Mouse (Mus musculus) olfactory bulb, adult 2 months (tissue): Measurements from ENCODE around the gene Utp20.

Experiments used
- CTCF ChIP-seq: fragments of 200-500 bp; IDR thresholded peaks from 2 replicates; pipeline ENCODE4 v1.5.1; 2012; ENCODE audit warnings: low read depth, mild to moderate bottlenecking, low read length, moderate library complexity; ENCODE audit not compliant: insufficient read depth
- POLR2A ChIP-seq: fragments of 200-500 bp; IDR thresholded peaks from 2 replicates; pipeline ENCODE4 v1.6.1; 2012; ENCODE audit warnings: mild to moderate bottlenecking, low read depth, low read length, moderate library complexity; ENCODE audit not compliant: insufficient read depth

- TF ChIP-seq POLR2A = no peak
- no peak for TF ChIP-seq CTCF
These were observed 31.4 kb downstream of the Utp20 start for GRCm38 (mm10) chr10:88795226-88795625.
